Mouse (Mus musculus) kidney, postnatal 0 days (tissue): ENCODE measurements around the gene Macf1. TPM values are rescaled to one million over a fixed set of nuclear protein-coding genes. Genes with fewer than 3 reads are reported as not detected.

Experiments used
- ATAC-seq: fragments of 200-750 bp; cut with Nextera tagmentation; replicated peaks from 2 replicates; pipeline ENCODE4 v1.8.0; 2017; ENCODE audit warnings: low read depth, moderate number of reproducible peaks, moderate TSS enrichment, moderate library complexity; ENCODE audit not compliant: low FRiP score
- DNase-seq: peaks from one replicate; pipeline ENCODE4 v3.0.0-alpha.2; 2016; ENCODE audit warnings: low spot score
- H3K27ac ChIP-seq: fragments of 300-500 bp; sonication (generic); 2 replicates; pipeline ENCODE4 v1.5.1; 2014; ENCODE audit warnings: mild to moderate bottlenecking
- H3K27me3 ChIP-seq: fragments of 300-500 bp; sonication (generic); 2 replicates; pipeline ENCODE4 v1.6.1; 2014; ENCODE audit warnings: low read length, mixed read lengths; ENCODE audit not compliant: insufficient read depth
- H3K36me3 ChIP-seq: fragments of 300-500 bp; sonication (generic); 2 replicates; pipeline ENCODE4 v1.6.1; 2014; ENCODE audit warnings: low read length, mixed read lengths; ENCODE audit not compliant: insufficient read depth
- H3K4me1 ChIP-seq: fragments of 300-500 bp; sonication (generic); replicated peaks from 2 replicates; pipeline ENCODE4 v1.6.1; 2014; ENCODE audit warnings: antibody characterized with exemption, low read length, mixed read lengths; ENCODE audit not compliant: insufficient read depth
- H3K4me2 ChIP-seq: fragments of 300-500 bp; sonication (generic); 2 replicates; pipeline ENCODE4 v1.6.1; 2014; ENCODE audit warnings: mild to moderate bottlenecking, low read length, moderate library complexity, mixed read lengths
- H3K4me3 ChIP-seq: fragments of 300-500 bp; sonication (generic); replicated peaks from 2 replicates; pipeline ENCODE4 v1.5.1; 2014; ENCODE audit warnings: low read depth, low read length
- H3K9ac ChIP-seq: fragments of 300-500 bp; sonication (generic); 2 replicates; pipeline ENCODE4 v1.6.1; 2014; ENCODE audit warnings: low read depth, low read length
- H3K9me3 ChIP-seq: fragments of 300-500 bp; sonication (generic); replicated peaks from 2 replicates; pipeline ENCODE4 v1.6.1; 2016; ENCODE audit warnings: low read length, inconsistent platforms, mixed read lengths
- CTCF ChIP-seq: IDR thresholded peaks from 2 replicates; pipeline ENCODE4 v1.5.1; 2016; ENCODE audit warnings: antibody characterized with exemption, low read depth, mild to moderate bottlenecking, moderate library complexity
- WGBS: fragments of 180-500 bp; shearing (Covaris S2); extraction: QIAGEN DNeasy Blood & Tissue Kit; methylation state at CpG from one replicate; pipeline ENCODE4 v1.1.7; 2014; 5-methylcytosine and 5-hydroxymethylcytosine counted together
- microRNA-seq: library from miRNA; unstranded; fragments of <30 nt; microRNA quantifications from one replicate; pipeline ENCODE4, GENCODE M21; 2016
- polyA plus RNA-seq: library from polyadenylated mRNA; unstranded; fragments of >200 nt; fragmentation: Nextera tagmentation; extraction: Ambion mirVana; gene quantifications from 2 replicates; pipeline ENCODE4 v1.2.1, GENCODE M21; 2015

The Macf1 gene
- polyA plus RNA-seq, 1 experiment from 2014 or later = 33.8 TPM

DNA sequence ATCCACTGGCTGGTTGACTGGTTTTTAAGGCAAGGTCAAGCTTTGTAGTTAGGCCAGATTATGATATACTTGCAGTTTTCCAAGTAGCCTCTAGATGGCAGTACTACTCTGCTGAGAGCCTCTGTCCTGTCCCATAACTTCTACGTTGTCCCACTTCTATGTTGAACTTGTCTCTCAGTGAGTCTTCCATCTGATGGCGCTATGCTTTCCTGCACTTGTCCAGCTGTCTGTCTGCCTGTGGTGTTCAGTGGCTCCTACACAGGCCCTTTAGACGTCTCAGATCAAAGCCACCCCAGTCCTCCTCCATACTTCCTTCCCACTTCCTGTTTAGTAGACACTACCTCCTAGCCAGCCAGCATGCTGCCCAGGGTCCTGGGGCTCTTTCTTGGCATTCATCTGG is 378.4 kb downstream of the Macf1 start:
- Histone ChIP-seq H3K27me3 (no peaks in the 10 kb centered on the region), H3K4me3 (no peak overlapping the region), H3K36me3 (no peaks in the 10 kb centered on the region), H3K4me1 (no peaks in the 10 kb centered on the region), H3K9ac (no peak overlapping the region), H3K27ac (no peak overlapping the region), H3K9me3 (no peaks in the 10 kb centered on the region), H3K4me2 (no peak overlapping the region)
- 28% methylated on average over 3 of the region's 3 CpGs for WGBS
- ATAC-seq (peak; percentile 37; the same call in 1 of the 2 replicates), DNase-seq (peak; percentile 87)
- peak; percentile 83 for TF ChIP-seq CTCF

Small RNA genes lying within 50 kb of the gene (microRNA-seq; reads per million reads assigned to microRNA genes)
- gene Mir6398 = not detected

Other genes with a start within 250 kb of the Macf1 start
- gene Ndufs5, start 33.8 kb upstream of the Macf1 start, polyA plus RNA-seq = 456 and 482 TPM in 2 replicates
- 45.2 and 46.7 TPM in 2 replicates for gene Akirin1, start 66.0 kb upstream of the Macf1 start, polyA plus RNA-seq
- 5.7 and 5.9 TPM in 2 replicates for gene Rhbdl2, start 103.5 kb upstream of the Macf1 start, polyA plus RNA-seq
- 0.08 TPM in 1 of 2 replicates, not detected in the other for gene 4933427I04Rik, start 175.3 kb upstream of the Macf1 start, polyA plus RNA-seq
- 67.7 and 76.4 TPM in 2 replicates for gene Mycbp, start 220.5 kb upstream of the Macf1 start, polyA plus RNA-seq
- gene Rragc, start 233.1 kb upstream of the Macf1 start, polyA plus RNA-seq = 46.8 and 47.1 TPM in 2 replicates
- not detected in 2 replicates for gene 4930535I16Rik, start 233.7 kb upstream of the Macf1 start, polyA plus RNA-seq